Mouse (Mus musculus) neural tube, embryonic 14.5 days (tissue): ENCODE data around the gene Cpeb1. TPM values are rescaled to one million over a fixed set of nuclear protein-coding genes. Genes with fewer than 3 reads are reported as not detected.

Experiments used
- ATAC-seq: fragments of 200-750 bp; cut with Nextera tagmentation; 2 replicates; pipeline ENCODE4 v1.8.0; 2017; ENCODE audit warnings: low read depth, mild to moderate bottlenecking, moderate TSS enrichment, moderate library complexity
- H3K27ac ChIP-seq: fragments of 300-500 bp; sonication (generic); 2 replicates; pipeline ENCODE4 v1.5.1; 2014; ENCODE audit warnings: low read depth, mild to moderate bottlenecking, control low read depth, low read length, moderate library complexity, mixed read lengths
- H3K27me3 ChIP-seq: fragments of 300-500 bp; sonication (generic); 2 replicates; pipeline ENCODE4 v1.6.1; 2014; ENCODE audit warnings: low read length; ENCODE audit not compliant: control insufficient read depth, insufficient read depth
- H3K36me3 ChIP-seq: fragments of 300-500 bp; sonication (generic); 2 replicates; pipeline ENCODE4 v1.6.1; 2014; ENCODE audit warnings: low read length, mixed read lengths; ENCODE audit not compliant: control insufficient read depth, insufficient read depth
- H3K4me1 ChIP-seq: fragments of 300-500 bp; sonication (generic); 2 replicates; pipeline ENCODE4 v1.6.1; 2014; ENCODE audit warnings: low read length; ENCODE audit not compliant: control insufficient read depth, insufficient read depth
- H3K4me2 ChIP-seq: fragments of 300-500 bp; sonication (generic); 2 replicates; pipeline ENCODE4 v1.6.1; 2014; ENCODE audit warnings: mild to moderate bottlenecking, low read depth, low read length, control low read depth
- H3K4me3 ChIP-seq: fragments of 300-500 bp; sonication (generic); 2 replicates; pipeline ENCODE4 v1.5.1; 2014; ENCODE audit warnings: low read depth, low read length, control low read depth, mixed read lengths
- H3K9ac ChIP-seq: fragments of 300-500 bp; sonication (generic); replicated peaks from 2 replicates; pipeline ENCODE4 v1.6.1; 2014; ENCODE audit warnings: low read depth, mild to moderate bottlenecking, control low read depth, low read length, mixed read lengths
- H3K9me3 ChIP-seq: fragments of 300-500 bp; sonication (generic); 2 replicates; pipeline ENCODE4 v1.6.1; 2016; ENCODE audit warnings: low read length; ENCODE audit not compliant: control insufficient read depth
- WGBS: fragments of 180-500 bp; shearing (Covaris S2); extraction: QIAGEN DNeasy Blood & Tissue Kit; methylation state at CpG from one replicate; pipeline ENCODE4 v1.1.7; 2014; 5-methylcytosine and 5-hydroxymethylcytosine counted together
- polyA plus RNA-seq: library from polyadenylated mRNA; unstranded; fragments of >200 nt; fragmentation: Nextera tagmentation; extraction: Ambion mirVana; gene quantifications from 2 replicates; pipeline ENCODE4 v1.2.1, GENCODE M21; 2014

Gene Cpeb1
- polyA plus RNA-seq, 1 experiment from 2014 or later = 8.0 TPM

- H3K9ac ChIP-seq = no peak overlapping the region
- H3K4me1 ChIP-seq = no peaks in the 10 kb centered on the region
- no peak overlapping the region for H3K27ac ChIP-seq
- H3K4me2 ChIP-seq = no peak overlapping the region
- no peaks in the 10 kb centered on the region for H3K9me3 ChIP-seq
- H3K36me3 ChIP-seq = no peaks in the 10 kb centered on the region
- no peak for ATAC-seq
- H3K27me3 ChIP-seq = no peaks in the 10 kb centered on the region
- no peak overlapping the region for H3K4me3 ChIP-seq
- 77% methylated on average over 7 of the region's 7 CpGs for WGBS
Measured at GRCm38 (mm10) chr7:81355746-81356145, 99.5 kb downstream of the Cpeb1 start.

GRCm38 (mm10) chr7:81351826-81352225 is 103.4 kb downstream of the Cpeb1 start:
- no peaks in the 10 kb centered on the region for H3K4me1 ChIP-seq
- H3K4me2 ChIP-seq = no peak overlapping the region
- ATAC-seq = no peak
- no peaks in the 10 kb centered on the region for H3K27me3 ChIP-seq
- no peaks in the 10 kb centered on the region for H3K36me3 ChIP-seq
- no peaks in the 10 kb centered on the region for H3K9me3 ChIP-seq
- 76% methylated on average over 4 of the region's 4 CpGs for WGBS
- H3K4me3 ChIP-seq = no peak overlapping the region
- H3K9ac ChIP-seq = no peak overlapping the region
- H3K27ac ChIP-seq = no peak overlapping the region

- WGBS = 63% methylated on average over 7 of the region's 7 CpGs
- Histone ChIP-seq H3K4me1 (peaks cover 9% of the 10 kb centered on the region), H3K4me3 (no peak overlapping the region), H3K27me3 (no peaks in the 10 kb centered on the region), H3K27ac (no peak overlapping the region), H3K9me3 (no peaks in the 10 kb centered on the region), H3K4me2 (no peak overlapping the region), H3K36me3 (0 out of 2 replicates have a peak, but pooled peaks cover 2% of the 10 kb centered on the region), H3K9ac (no peak overlapping the region)
- ATAC-seq = no peak
Measured at GRCm38 (mm10) chr7:81348206-81348605, 107.1 kb downstream of the Cpeb1 start.

- peak overlapping the region; percentile 47 for H3K4me2 ChIP-seq
- H3K36me3 ChIP-seq = peaks cover 24% of the 10 kb centered on the region; the same call in 1 of the 2 replicates
- H3K27me3 ChIP-seq = no peaks in the 10 kb centered on the region
- H3K4me3 ChIP-seq = peak overlapping the region; percentile 66
- 0 out of 2 replicates have a peak overlapping the region, but pooled peaks have one; percentile 44 for H3K27ac ChIP-seq
- WGBS = 63% methylated on average over 15 of the region's 15 CpGs
- no peaks in the 10 kb centered on the region for H3K9me3 ChIP-seq
- ATAC-seq = no peak; the same call in 1 of the 2 replicates
- peak overlapping the region; percentile 51; the same call in 1 of the 2 replicates for H3K9ac ChIP-seq
- peaks cover 17% of the 10 kb centered on the region for H3K4me1 ChIP-seq
Measured at GRCm38 (mm10) chr7:81345447-81346170, 109.7 kb downstream of the Cpeb1 start.

- Histone ChIP-seq H3K4me3 (peak within 1 kb of the TSS; percentile 66), H3K27me3 (no peaks in the 10 kb centered on the region), H3K4me1 (peaks cover 17% of the 10 kb centered on the region), H3K4me2 (peak within 1 kb of the TSS; percentile 75), H3K9me3 (no peaks in the 10 kb centered on the region), H3K36me3 (peaks cover 28% of the 10 kb centered on the region; the same call in 1 of the 2 replicates), H3K27ac (peak within 1 kb of the TSS; percentile 84), H3K9ac (peak within 1 kb of the TSS; percentile 90)
- ATAC-seq = peak; percentile 94
- WGBS = under 1% methylated on average over 82 of the region's 85 CpGs
Measured at GRCm38 (mm10) chr7:81344544-81345446, 110.5 kb downstream of the Cpeb1 start, which contains the start of gene Rps17. Gene Rps17 (minus strand): TSS chr7:81345254.

- Histone ChIP-seq H3K36me3 (peaks cover 33% of the 10 kb centered on the region; the same call in 1 of the 2 replicates), H3K9me3 (no peaks in the 10 kb centered on the region), H3K9ac (peak overlapping the region; percentile 90), H3K4me1 (peaks cover 17% of the 10 kb centered on the region), H3K27me3 (no peaks in the 10 kb centered on the region), H3K27ac (no peak overlapping the region), H3K4me2 (peak overlapping the region; percentile 75), H3K4me3 (peak overlapping the region; percentile 66)
- no peak for ATAC-seq
- 17% methylated on average over 10 of the region's 10 CpGs for WGBS
Measured at GRCm38 (mm10) chr7:81343831-81344230, 111.4 kb downstream of the Cpeb1 start.

GRCm38 (mm10) chr7:81343316-81343715 is 111.9 kb downstream of the Cpeb1 start:
- Histone ChIP-seq H3K9ac (0 out of 2 replicates have a peak overlapping the region, but pooled peaks have one; percentile 12), H3K4me2 (peak overlapping the region; percentile 75), H3K36me3 (peaks cover 33% of the 10 kb centered on the region; the same call in 1 of the 2 replicates), H3K9me3 (no peaks in the 10 kb centered on the region), H3K27ac (no peak overlapping the region), H3K4me1 (peaks cover 17% of the 10 kb centered on the region), H3K27me3 (no peaks in the 10 kb centered on the region), H3K4me3 (peak overlapping the region; percentile 66)
- ATAC-seq = no peak
- 48% methylated on average over 8 of the region's 8 CpGs for WGBS

GRCm38 (mm10) chr7:81342356-81343094 is 112.7 kb downstream of the Cpeb1 start:
- no peaks in the 10 kb centered on the region for H3K9me3 ChIP-seq
- H3K4me3 ChIP-seq = no peak overlapping the region
- H3K27me3 ChIP-seq = no peaks in the 10 kb centered on the region
- H3K4me2 ChIP-seq = peak overlapping the region; percentile 75
- 0 out of 2 replicates have a peak overlapping the region, but pooled peaks have one; percentile 12 for H3K9ac ChIP-seq
- H3K27ac ChIP-seq = no peak overlapping the region
- peaks cover 17% of the 10 kb centered on the region for H3K4me1 ChIP-seq
- peaks cover 33% of the 10 kb centered on the region; the same call in 1 of the 2 replicates for H3K36me3 ChIP-seq
- 83% methylated on average over 8 of the region's 8 CpGs for WGBS
- no peak for ATAC-seq
